Mouse (Mus musculus) gastrocnemius, adult 2 months (tissue): Measurements from ENCODE around the gene Hao2. TPM values are rescaled to one million over a fixed set of nuclear protein-coding genes. Genes with fewer than 3 reads are reported as not detected.

Experiments used
- DNase-seq: peaks from one replicate; pipeline ENCODE4 v3.0.0; 2022
- H3K27ac ChIP-seq: fragments of 200-600 bp; 2 replicates; pipeline ENCODE4 v1.8.1; 2022; ENCODE audit warnings: mild to moderate bottlenecking
- H3K4me3 ChIP-seq: fragments of 200-600 bp; 2 replicates; pipeline ENCODE4 v1.8.1; 2022; ENCODE audit warnings: mild to moderate bottlenecking, moderate library complexity
- CTCF ChIP-seq: fragments of 200-600 bp; IDR thresholded peaks from 2 replicates; pipeline ENCODE4 v1.8.1; 2022; ENCODE audit warnings: antibody characterized with exemption, mild to moderate bottlenecking, moderate library complexity
- intact Hi-C: fragments of 180-260 bp; cut with DNase I; formaldehyde crosslinking; loops from one replicate; pipeline ENCODE4 v1.15.1; 2025
- long read RNA-seq, 2 experiments: library from polyadenylated mRNA; stranded (forward); transcript quantifications; one replicate each; pipeline ENCODE4 v2.0.0; 2021
- total RNA-seq, 2 experiments: library from RNA; stranded (reverse); gene quantifications; 2 replicates each; pipeline ENCODE4 v1.2.3; 2021

The Hao2 gene
- total RNA-seq: not detected
- long read RNA-seq, experiment 1: 0 reads
- long read RNA-seq, experiment 2: 0 reads

GRCm38 (mm10) chr3:98893057-98893772 is at the start of gene Hao2:
TSS of gene Hao2 (minus strand) at chr3:98893239.
- Histone ChIP-seq H3K27ac (no peak within 1 kb of the TSS), H3K4me3 (no peak within 1 kb of the TSS)
- intact Hi-C loops: no loop called here
- no peak for TF ChIP-seq CTCF
- DNase-seq: no peak

GRCm38 (mm10) chr3:98941601-98942000 is 48.6 kb upstream of the Hao2 start:
- TF ChIP-seq CTCF: no peak
- Histone ChIP-seq H3K4me3 (peak overlapping the region; percentile 54), H3K27ac (no peak overlapping the region)
- no peak for DNase-seq
- intact Hi-C loops: no loop called here

- H3K27ac ChIP-seq: no peak overlapping the region
- peak overlapping the region; percentile 54 for H3K4me3 ChIP-seq
- no peak for DNase-seq
- intact Hi-C loops: no loop called here
- no peak for TF ChIP-seq CTCF
Measured at GRCm38 (mm10) chr3:98941066-98941551, 48.1 kb upstream of the Hao2 start.

- intact Hi-C loops: no loop called here
- no peak for DNase-seq
- no peak overlapping the region for H3K4me3 ChIP-seq
- no peak overlapping the region for H3K27ac ChIP-seq
- TF ChIP-seq CTCF: no peak
Measured at GRCm38 (mm10) chr3:98940225-98940624, 47.2 kb upstream of the Hao2 start.

GRCm38 (mm10) chr3:98936446-98936845 is 43.4 kb upstream of the Hao2 start:
- intact Hi-C loops: no loop called here
- no peak for DNase-seq
- no peak overlapping the region for H3K4me3 ChIP-seq
- TF ChIP-seq CTCF: no peak
- no peak overlapping the region for H3K27ac ChIP-seq

GRCm38 (mm10) chr3:98934601-98935000 is 41.6 kb upstream of the Hao2 start:
- no peak for TF ChIP-seq CTCF

GRCm38 (mm10) chr3:98934041-98934440 is 41.0 kb upstream of the Hao2 start:
- Histone ChIP-seq H3K4me3 (no peak overlapping the region), H3K27ac (no peak overlapping the region)
- intact Hi-C loops: no loop called here
- TF ChIP-seq CTCF: no peak
- DNase-seq: no peak

More at GRCm38 (mm10) chr3:98934601-98935000, 41.6 kb upstream of the Hao2 start:
- intact Hi-C loops: no loop called here
- DNase-seq: no peak
- H3K4me3 ChIP-seq: no peak overlapping the region
- H3K27ac ChIP-seq: no peak overlapping the region

GRCm38 (mm10) chr3:98932421-98932820 is 39.4 kb upstream of the Hao2 start:
- Histone ChIP-seq H3K4me3 (no peak overlapping the region), H3K27ac (no peak overlapping the region)
- DNase-seq: no peak
- TF ChIP-seq CTCF: no peak
- intact Hi-C loops: no loop called here

GRCm38 (mm10) chr3:98931836-98932235 is 38.8 kb upstream of the Hao2 start:
- no peak for TF ChIP-seq CTCF
- Histone ChIP-seq H3K27ac (no peak overlapping the region), H3K4me3 (no peak overlapping the region)
- no peak for DNase-seq
- intact Hi-C loops: no loop called here

GRCm38 (mm10) chr3:98920417-98920816 is 27.4 kb upstream of the Hao2 start:
- TF ChIP-seq CTCF: no peak
- no peak overlapping the region for H3K4me3 ChIP-seq
- no peak for DNase-seq
- intact Hi-C loops: no loop called here
- H3K27ac ChIP-seq: no peak overlapping the region

GRCm38 (mm10) chr3:98917260-98917659 is 24.2 kb upstream of the Hao2 start:
- Histone ChIP-seq H3K27ac (no peak overlapping the region), H3K4me3 (no peak overlapping the region)
- no peak for TF ChIP-seq CTCF
- intact Hi-C loops: loop anchor here (10.0 kb wide), 1 partner anchor 1018 kb away; no protein-coding TSS in a partner anchor
- DNase-seq: no peak

GRCm38 (mm10) chr3:98916856-98917255 is 23.8 kb upstream of the Hao2 start:
- Histone ChIP-seq H3K4me3 (no peak overlapping the region), H3K27ac (no peak overlapping the region)
- intact Hi-C loops: loop anchor here (10.0 kb wide), 1 partner anchor 1018 kb away; no protein-coding TSS in a partner anchor
- DNase-seq: no peak
- TF ChIP-seq CTCF: no peak

- TF ChIP-seq CTCF: peak; percentile 73
- DNase-seq: peak; percentile 56
- no peak overlapping the region for H3K4me3 ChIP-seq
- H3K27ac ChIP-seq: no peak overlapping the region
- intact Hi-C loops: loop anchor here (10.0 kb wide), 1 partner anchor 1019 kb away; no protein-coding TSS in a partner anchor
Measured at GRCm38 (mm10) chr3:98915659-98916058, 22.6 kb upstream of the Hao2 start.

- Histone ChIP-seq H3K27ac (no peak overlapping the region), H3K4me3 (no peak overlapping the region)
- DNase-seq: no peak
- no peak for TF ChIP-seq CTCF
- intact Hi-C loops: loop anchor here (10.0 kb wide), 1 partner anchor 1021 kb away; no protein-coding TSS in a partner anchor
Measured at GRCm38 (mm10) chr3:98913591-98913990, 20.6 kb upstream of the Hao2 start.
